Mouse (Mus musculus) adrenal gland, adult 8-10 months (tissue): ENCODE measurements around the gene Fam240a. TPM values are rescaled to one million over a fixed set of nuclear protein-coding genes. Genes with fewer than 3 reads are reported as not detected.

Source experiments
- microRNA-seq, 2 experiments: library from miRNA; unstranded; fragments of <30 nt; microRNA quantifications; one replicate each; pipeline ENCODE4 v1.2.0; 2022
- total RNA-seq, 4 experiments: library from RNA; stranded (reverse); gene quantifications; 2 replicates each; pipeline ENCODE4 v1.2.4; 2022

Gene Fam240a
- total RNA-seq, 4 experiments from 2014 or later = not detected

Small RNA genes lying within 50 kb of the gene (microRNA-seq; reads per million reads assigned to microRNA genes)
- 0 reads per million in 2 experiments for gene Gm24269

Other genes starting within 250 kb of the Fam240a start
- under 1 TPM in 2 of 4 experiments, not detected in 2; 0.26 to 0.40 TPM for gene Myl3, start 175.0 kb downstream of the Fam240a start, total RNA-seq
- 10 to 100 TPM in 1 of 4 experiments, 1 to 10 TPM in 3; 7.2 to 12.3 (median 9.3) TPM for gene Pth1r, start 169.7 kb downstream of the Fam240a start, total RNA-seq
- gene Prss42, start 118.7 kb downstream of the Fam240a start, total RNA-seq = not detected
- gene Prss44, start 102.9 kb downstream of the Fam240a start, total RNA-seq = not detected
- not detected for gene Prss43, start 90.2 kb downstream of the Fam240a start, total RNA-seq
- gene Prss45, start 82.3 kb downstream of the Fam240a start, total RNA-seq = under 1 TPM in 1 of 4 experiments, not detected in 3; 0.24 TPM
- not detected for gene Prss46, start 72.4 kb downstream of the Fam240a start, total RNA-seq
- gene Prss50, start 58.9 kb downstream of the Fam240a start, total RNA-seq = not detected
- 10 to 100 TPM; 16.4 to 43.7 (median 30.2) TPM for gene Als2cl, start 37.0 kb downstream of the Fam240a start, total RNA-seq
- gene Tmie, start 36.7 kb downstream of the Fam240a start, total RNA-seq = 1 to 10 TPM; 2.3 to 7.5 (median 5.1) TPM
- under 1 TPM in 1 of 4 experiments, not detected in 3; 0.14 TPM for gene Tdgf1, start 29.3 kb upstream of the Fam240a start, total RNA-seq
- gene Lrrc2, start 34.7 kb upstream of the Fam240a start, total RNA-seq = 10 to 100 TPM; 13.0 to 17.1 (median 14.1) TPM
- gene Rtp3, start 73.7 kb upstream of the Fam240a start, total RNA-seq = 1 to 10 TPM; 2.5 to 4.6 (median 3.9) TPM
- gene Ltf, start 102.4 kb upstream of the Fam240a start, total RNA-seq = 1 to 10 TPM in 3 of 4 experiments, under 1 TPM in 1; 0.87 to 3.2 (median 2.0) TPM
- gene Ccrl2, start 140.7 kb upstream of the Fam240a start, total RNA-seq = 10 to 100 TPM in 2 of 4 experiments, 1 to 10 TPM in 2; 5.4 to 12.8 (median 9.8) TPM
- gene Lrrfip2, start 200.7 kb upstream of the Fam240a start, total RNA-seq = 10 to 100 TPM; 49.1 to 60.0 (median 53.9) TPM